Mouse (Mus musculus) heart, adult 10 weeks (tissue): ENCODE results near the gene Apol9a. TPM values are rescaled to one million over a fixed set of nuclear protein-coding genes. Genes with fewer than 3 reads are reported as not detected.

Experiments used
- polyA plus RNA-seq: library from polyadenylated mRNA; stranded (reverse); fragments of 350-450 nt; fragmentation: Illumina TruSeq; extraction: RNeasy Lipid Tissue Mini Kit (QIAGEN cat#74804); gene quantifications from one replicate; pipeline ENCODE4 v1.2.3, GENCODE M21; 2014; ENCODE audit warnings: low read depth, low replicate concordance

The Apol9a gene
- 1.0 TPM for polyA plus RNA-seq

DNA sequence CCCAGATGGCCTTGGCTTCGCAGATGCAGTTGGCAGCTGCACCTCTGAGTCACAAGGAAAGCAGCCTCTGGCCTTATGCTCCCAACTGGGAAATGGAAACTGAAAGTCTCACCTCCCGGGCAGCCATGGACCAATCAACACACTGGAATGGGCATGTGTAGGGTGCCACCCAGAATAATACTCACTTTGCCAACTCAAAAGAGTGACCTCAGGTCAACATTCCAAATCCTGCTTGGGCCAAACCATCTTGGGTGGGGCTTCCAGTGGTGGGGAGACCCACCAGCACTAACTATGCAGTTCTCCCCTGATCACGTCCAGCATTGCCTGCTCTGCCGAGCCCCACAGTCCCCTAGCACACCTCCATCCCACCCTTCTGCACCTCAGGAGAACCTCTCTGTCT is at the start of gene Apol9a:
Gene Apol9a, minus strand, starts transcription at position 101 of the 400 bp plus-strand sequence.

DNA sequence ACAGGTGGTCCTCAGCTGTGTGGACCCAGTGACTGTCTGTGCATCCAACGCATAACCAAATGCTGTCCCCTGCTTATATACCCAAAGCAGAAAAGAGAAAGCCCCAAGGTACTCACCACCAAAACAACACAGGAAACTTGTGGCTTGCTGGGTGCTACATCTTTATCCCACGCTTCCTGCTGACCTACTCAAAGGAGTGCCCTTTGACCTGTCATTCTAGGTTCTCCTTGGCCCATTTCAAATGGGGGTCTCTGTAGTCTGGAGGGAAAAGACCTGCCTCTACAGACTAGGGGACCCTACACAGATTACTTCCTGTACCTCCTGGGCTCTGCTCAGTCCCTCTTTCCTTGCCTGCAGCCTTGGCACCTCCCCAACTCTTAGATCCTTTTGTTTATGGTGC is 36.5 kb upstream of the Apol9a start, which contains the start of gene Apol7b:
Gene Apol7b, minus strand, starts transcription at position 101 of the 400 bp plus-strand sequence.

DNA sequence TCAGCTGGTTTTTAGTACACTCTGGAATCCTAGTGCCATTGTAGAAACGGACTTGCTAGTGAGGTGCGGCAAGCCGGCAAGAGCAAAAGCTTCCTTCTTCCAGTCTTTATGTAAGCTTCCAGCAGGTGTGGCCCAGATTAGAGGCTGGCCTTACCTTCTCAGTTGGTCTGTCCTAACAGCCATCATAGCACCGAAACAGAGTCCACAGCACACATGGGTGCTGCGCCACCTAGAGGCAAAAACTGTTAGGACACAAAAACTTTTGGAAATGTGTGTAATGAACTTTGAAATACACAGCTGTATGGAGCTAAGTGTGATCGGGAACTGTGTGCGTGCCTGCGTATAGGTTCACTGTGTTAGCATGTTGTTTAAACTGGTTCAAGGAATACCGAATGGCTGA is 11.9 kb downstream of the Apol9a start, which contains the start of gene Apol7a:
Gene Apol7a, minus strand, starts transcription at position 84 of the 400 bp plus-strand sequence.

Other genes starting within 250 kb of the Apol9a start
- 72.9 TPM for gene Rbfox2, start 104.1 kb downstream of the Apol9a start, polyA plus RNA-seq
- gene Apol7a, start 12.0 kb downstream of the Apol9a start, polyA plus RNA-seq: 0.45 TPM
- gene Apol7b, start 36.4 kb upstream of the Apol9a start, polyA plus RNA-seq: not detected
- gene Apol10a, start 65.9 kb upstream of the Apol9a start, polyA plus RNA-seq: not detected
- not detected for gene Apol11a, start 97.1 kb upstream of the Apol9a start, polyA plus RNA-seq
- gene Apol7c, start 122.2 kb upstream of the Apol9a start, polyA plus RNA-seq: not detected
- gene 1700025B11Rik, start 150.8 kb upstream of the Apol9a start, polyA plus RNA-seq: not detected
- gene Apol10b, start 185.0 kb upstream of the Apol9a start, polyA plus RNA-seq: 5.3 TPM
- not detected for gene Gm36245, start 188.1 kb upstream of the Apol9a start, polyA plus RNA-seq
- 0.39 TPM for gene Apol11b, start 232.2 kb upstream of the Apol9a start, polyA plus RNA-seq